Mouse (Mus musculus) CH12.LX (cell line): Measurements from ENCODE around the gene Ctnna2. TPM values are rescaled to one million over a fixed set of nuclear protein-coding genes. Genes with fewer than 3 reads are reported as not detected.

Experiments used
- DNase-seq: peaks from one replicate; pipeline ENCODE4 v3.0.0-alpha.2; 2013; ENCODE audit errors: extremely low read depth
- H3K27ac ChIP-seq: 2 replicates; pipeline ENCODE4 v1.5.1; 2012; ENCODE audit warnings: low read depth, mild to moderate bottlenecking, control low read depth, moderate library complexity; ENCODE audit not compliant: insufficient read depth
- H3K27me3 ChIP-seq: replicated peaks from 2 replicates; pipeline ENCODE3; 2012; ENCODE audit warnings: inconsistent platforms
- H3K36me3 ChIP-seq, 2 experiments: replicated peaks in 1 of 2; 2 replicates each; pipeline versions ENCODE3 to v1.6.1; 2012; ENCODE audit warnings: inconsistent platforms in 1 of 2, low read length in 1 of 2, mild to moderate bottlenecking in 1 of 2, mixed read lengths in 1 of 2, moderate library complexity in 1 of 2; ENCODE audit not compliant: control insufficient read depth in 1 of 2, insufficient read depth in 1 of 2
- H3K4me1 ChIP-seq, 2 experiments: 2 replicates each; pipeline ENCODE4 v1.6.1; 2012; ENCODE audit warnings: inconsistent platforms in 1 of 2, moderate library complexity in 1 of 2; ENCODE audit not compliant: insufficient read depth in 2 of 2, control insufficient read depth in 1 of 2
- H3K4me2 ChIP-seq: 2 replicates; pipeline ENCODE4 v1.6.1; 2012; ENCODE audit warnings: low read depth, mild to moderate bottlenecking, control low read depth; ENCODE audit not compliant: poor library complexity, insufficient read depth, severe bottlenecking
- H3K4me3 ChIP-seq, 3 experiments: fragments of 150-350 bp in 1 of 3; sonication (generic) in 1 of 3; replicated peaks in 1 of 3; 2 replicates each; pipeline versions ENCODE3 to v1.5.1; 2011 to 2012; ENCODE audit warnings: low read depth in 2 of 3, low read length in 2 of 3, mild to moderate bottlenecking in 2 of 3, moderate library complexity in 2 of 3, control low read depth in 1 of 3, improper control_type of control experiment in 1 of 3, inconsistent platforms in 1 of 3, mixed read lengths in 1 of 3; ENCODE audit not compliant: poor library complexity in 1 of 3
- H3K79me2 ChIP-seq: replicated peaks from 2 replicates; pipeline ENCODE4 v1.6.1; 2012; ENCODE audit warnings: mild to moderate bottlenecking, moderate library complexity; ENCODE audit not compliant: control insufficient read depth, poor library complexity, insufficient read depth, severe bottlenecking; ENCODE audit errors: extremely low read depth
- H3K9ac ChIP-seq: 2 replicates; pipeline ENCODE4 v1.6.1; 2012; ENCODE audit warnings: low read depth, mild to moderate bottlenecking, control low read depth, moderate library complexity; ENCODE audit not compliant: insufficient read depth
- H3K9me3 ChIP-seq: replicated peaks from 2 replicates; pipeline ENCODE3; 2012; ENCODE audit warnings: low read length, inconsistent platforms, mixed read lengths
- CHD1 ChIP-seq: IDR thresholded peaks from 2 replicates; pipeline ENCODE4 v1.6.1; 2012; ENCODE audit warnings: low read depth, low read length, improper control_type of control experiment, inconsistent platforms
- E2F4 ChIP-seq: IDR thresholded peaks from 2 replicates; pipeline ENCODE4 v1.6.1; 2011; ENCODE audit warnings: low read depth, low read length, improper control_type of control experiment; ENCODE audit not compliant: insufficient replicate concordance
- ETS1 ChIP-seq: conservative IDR thresholded peaks from 2 replicates; pipeline ENCODE4 v1.6.1; 2012; ENCODE audit warnings: low read depth, mild to moderate bottlenecking, inconsistent platforms, low read length, improper control_type of control experiment, moderate library complexity
- GABPA ChIP-seq: IDR thresholded peaks from 2 replicates; pipeline ENCODE4 v1.6.1; 2012; ENCODE audit warnings: low read depth, low read length, improper control_type of control experiment, inconsistent platforms; ENCODE audit not compliant: insufficient replicate concordance
- IRF4 ChIP-seq: IDR thresholded peaks from 2 replicates; pipeline ENCODE4 v1.6.1; 2014; ENCODE audit warnings: low read depth, mild to moderate bottlenecking, inconsistent platforms, low read length, improper control_type of control experiment
- KAT2A ChIP-seq: IDR thresholded peaks from 2 replicates; pipeline ENCODE4 v1.6.1; 2012; ENCODE audit warnings: low read length, improper control_type of control experiment, inconsistent platforms; ENCODE audit not compliant: insufficient replicate concordance
- MAX ChIP-seq: IDR thresholded peaks from 2 replicates; pipeline ENCODE4 v1.6.1; 2011; ENCODE audit warnings: low read length, improper control_type of control experiment
- MAZ ChIP-seq: IDR thresholded peaks from 2 replicates; pipeline ENCODE4 v1.6.1; 2012; ENCODE audit warnings: low read depth, mild to moderate bottlenecking, inconsistent platforms, low read length, improper control_type of control experiment, moderate library complexity
- NRF1 ChIP-seq: IDR thresholded peaks from 2 replicates; pipeline ENCODE4 v1.6.1; 2014; ENCODE audit warnings: low read depth, mild to moderate bottlenecking, inconsistent platforms, low read length, improper control_type of control experiment, moderate library complexity
- PAX5 ChIP-seq: IDR thresholded peaks from 2 replicates; pipeline ENCODE4 v1.6.1; 2012; ENCODE audit warnings: low read length, inconsistent platforms, mixed read lengths
- POLR2A ChIP-seq: IDR thresholded peaks from 2 replicates; pipeline ENCODE4 v1.6.1; 2011; ENCODE audit warnings: low read depth, mild to moderate bottlenecking, improper control_type of control experiment, low read length
- POLR2AphosphoS2 ChIP-seq: IDR thresholded peaks from 2 replicates; pipeline ENCODE4 v1.6.1; 2011; ENCODE audit warnings: low read depth, low read length, improper control_type of control experiment
- RAD21 ChIP-seq: IDR thresholded peaks from 2 replicates; pipeline ENCODE4 v1.6.1; 2011; ENCODE audit warnings: low read depth, mild to moderate bottlenecking, low read length, improper control_type of control experiment, moderate library complexity
- RCOR1 ChIP-seq: conservative IDR thresholded peaks from 2 replicates; pipeline ENCODE4 v1.6.1; 2012; ENCODE audit warnings: low read depth, mild to moderate bottlenecking, inconsistent platforms, low read length, improper control_type of control experiment
- TBP ChIP-seq: conservative IDR thresholded peaks from 2 replicates; pipeline ENCODE4 v1.6.1; 2011; ENCODE audit warnings: low read depth, low read length, improper control_type of control experiment
- TCF12 ChIP-seq: IDR thresholded peaks from 2 replicates; pipeline ENCODE4 v1.6.1; 2014; ENCODE audit warnings: low read depth, mild to moderate bottlenecking, inconsistent platforms, low read length, improper control_type of control experiment
- USF1 ChIP-seq: IDR thresholded peaks from 2 replicates; pipeline ENCODE4 v1.6.1; 2014; ENCODE audit warnings: low read depth, mild to moderate bottlenecking, inconsistent platforms, low read length, improper control_type of control experiment
- USF2 ChIP-seq: conservative IDR thresholded peaks from 2 replicates; pipeline ENCODE4 v1.6.1; 2011; ENCODE audit warnings: low read depth, low read length, improper control_type of control experiment
- ZC3H11A ChIP-seq: IDR thresholded peaks from 2 replicates; pipeline ENCODE4 v1.6.1; 2012; ENCODE audit warnings: low read depth, mild to moderate bottlenecking, inconsistent platforms, low read length, improper control_type of control experiment
- ZKSCAN1 ChIP-seq: IDR thresholded peaks from 2 replicates; pipeline ENCODE4 v1.6.1; 2012; ENCODE audit warnings: low read depth, inconsistent platforms, low read length, improper control_type of control experiment, borderline replicate concordance
- ZMIZ1 ChIP-seq: IDR thresholded peaks from 2 replicates; pipeline ENCODE4 v1.6.1; 2012; ENCODE audit warnings: low read depth, mild to moderate bottlenecking, inconsistent platforms, low read length, improper control_type of control experiment
- ZNF384 ChIP-seq: IDR thresholded peaks from 2 replicates; pipeline ENCODE4 v1.6.1; 2012; ENCODE audit warnings: low read depth, low read length, improper control_type of control experiment, inconsistent platforms
- dilution Hi-C: fragments of 300-500 bp; cut with MboI; formaldehyde crosslinking; loops from 2 replicates; pipeline ENCODE4 v1.14.3; 2020; ENCODE audit warnings: low sequenced_read_pairs; ENCODE audit not compliant: extremely low pct_unique_long_range_greater_than_20kb, extremely low pct_ligation_motif_present
- in situ Hi-C: fragments of 300-500 bp; cut with MboI; formaldehyde crosslinking; loops from 3 replicates; pipeline ENCODE4 v1.14.3; 2019; ENCODE audit warnings: low sequenced_read_pairs, low pct_ligation_motif_present, low pct_unique_long_range_greater_than_20kb, mixed read lengths
- polyA plus RNA-seq: library from polyadenylated mRNA; unstranded; fragments of >175 nt; gene quantifications from 2 replicates; pipeline ENCODE4 v1.2.1, GENCODE M21; 2012; ENCODE audit warnings: low read depth; ENCODE audit not compliant: insufficient read length
- total RNA-seq, 2 experiments: library from RNA; depleted of rRNA; stranded (reverse); fragments of 300-350 nt in 1 of 2; fragments of >200 nt in 1 of 2; gene quantifications; 2 replicates each; pipeline ENCODE4 v1.2.3; 2012 to 2014

Gene Ctnna2
- total and polyA plus RNA-seq, 3 experiments: not detected

DNA sequence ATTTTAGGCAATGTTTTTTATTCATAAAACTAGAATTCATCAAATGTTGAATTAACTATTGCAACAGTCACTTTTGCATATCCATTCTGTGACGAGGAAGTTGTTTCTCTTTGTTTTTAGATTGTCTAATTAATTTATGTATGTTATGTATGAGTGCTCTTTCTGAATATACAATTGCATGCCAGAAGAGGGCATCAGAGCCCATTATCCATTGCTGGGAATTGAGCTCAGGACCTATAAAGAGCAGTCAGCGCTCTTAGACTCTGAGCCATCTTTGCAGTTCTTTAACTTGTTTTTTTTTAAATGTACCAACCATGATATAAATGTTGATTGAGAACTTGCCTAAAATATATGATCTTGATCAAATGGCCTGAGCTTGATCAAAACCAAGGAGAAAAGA lies 340.7 kb downstream of the Ctnna2 start:
- H3K4me1 ChIP-seq: no peaks in the 10 kb centered on the region
- DNase-seq: no peak
- no peak for TF ChIP-seq IRF4
- no peak for TF ChIP-seq ETS1
- TF ChIP-seq TBP: no peak
- no peak for TF ChIP-seq RCOR1
- no peak for TF ChIP-seq MAZ
- TF ChIP-seq CHD1: no peak
- in situ Hi-C loops (no loop called here), dilution Hi-C loops (no loop called here)
- H3K9ac ChIP-seq: no peak overlapping the region
- no peak overlapping the region for H3K4me3 ChIP-seq
- H3K36me3 ChIP-seq: no peaks in the 10 kb centered on the region
- no peaks in the 10 kb centered on the region for H3K27me3 ChIP-seq
- H3K9me3 ChIP-seq: peaks cover 42% of the 10 kb centered on the region
- H3K27ac ChIP-seq: no peak overlapping the region
- H3K79me2 ChIP-seq: no peaks in the 10 kb centered on the region
- no peak overlapping the region for H3K4me2 ChIP-seq

GRCm38 (mm10) chr6:77633997-77634396 lies 345.5 kb downstream of the Ctnna2 start:
- dilution Hi-C loops: no loop called here
- Histone ChIP-seq H3K9me3 (peaks cover 42% of the 10 kb centered on the region), H3K36me3 (no peaks in the 10 kb centered on the region), H3K27ac (no peak overlapping the region), H3K4me1 (no peaks in the 10 kb centered on the region), H3K4me2 (no peak overlapping the region), H3K27me3 (no peaks in the 10 kb centered on the region), H3K4me3 (no peak overlapping the region), H3K9ac (no peak overlapping the region), H3K79me2 (no peaks in the 10 kb centered on the region)
- DNase-seq: no peak
- in situ Hi-C loops: no loop called here
- no peak for TF ChIP-seq ZKSCAN1
- TF ChIP-seq, all 38 proteins: peak for 0

DNA sequence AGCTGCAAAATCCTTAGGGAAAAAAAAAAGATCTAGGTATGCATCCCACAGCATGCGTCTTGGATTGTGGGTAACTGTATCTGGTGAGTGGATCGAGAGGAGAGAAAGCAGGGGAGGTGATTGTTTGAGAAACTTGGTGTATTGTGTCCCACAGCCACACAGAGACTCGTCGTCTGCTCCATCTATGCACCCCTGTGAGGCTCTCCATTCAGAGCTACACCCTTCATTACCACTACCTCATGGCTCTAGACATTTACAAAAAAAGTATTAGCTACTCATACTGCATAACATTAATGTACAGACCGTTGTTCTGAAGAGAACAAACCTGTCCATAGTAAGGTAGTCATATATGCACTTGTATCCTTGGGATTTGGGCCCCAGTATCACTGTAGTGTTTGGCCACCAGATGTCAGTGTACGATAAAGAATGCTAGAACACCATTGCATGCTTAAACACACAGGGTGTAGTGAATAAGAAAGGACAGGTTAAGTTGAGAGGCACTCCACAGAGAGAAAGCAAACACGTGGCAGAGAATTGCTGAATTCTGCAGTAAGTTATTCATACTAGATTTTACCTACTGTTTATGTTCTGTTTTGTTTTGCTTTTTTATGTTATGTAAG lies 350.8 kb downstream of the Ctnna2 start:
- H3K9ac ChIP-seq: no peak overlapping the region
- DNase-seq: no peak
- H3K9me3 ChIP-seq: peaks cover 46% of the 10 kb centered on the region
- no peak overlapping the region for H3K27ac ChIP-seq
- H3K79me2 ChIP-seq: no peaks in the 10 kb centered on the region
- no peaks in the 10 kb centered on the region for H3K36me3 ChIP-seq
- no peaks in the 10 kb centered on the region for H3K27me3 ChIP-seq
- dilution Hi-C loops: no loop called here
- TF ChIP-seq RAD21 (no peak), POLR2AphosphoS2 (no peak), NRF1 (no peak), KAT2A (no peak), MAX (no peak), ZNF384 (no peak), POLR2A (no peak), PAX5 (no peak), ZC3H11A (no peak), E2F4 (no peak), CHD1 (no peak), USF1 (no peak), RCOR1 (no peak), ZMIZ1 (no peak), GABPA (no peak), TCF12 (no peak), USF2 (no peak), IRF4 (no peak)
- H3K4me1 ChIP-seq: no peaks in the 10 kb centered on the region
- no peak overlapping the region for H3K4me2 ChIP-seq
- no peak overlapping the region for H3K4me3 ChIP-seq
- in situ Hi-C loops: no loop called here
